Mouse (Mus musculus) midbrain, postnatal 0 days (tissue): Measurements from ENCODE around the gene Jph4. TPM values are rescaled to one million over a fixed set of nuclear protein-coding genes. Genes with fewer than 3 reads are reported as not detected.

Experiments
- ATAC-seq: fragments of 200-750 bp; cut with Nextera tagmentation; 2 replicates; pipeline ENCODE4 v1.8.0; 2017; ENCODE audit warnings: moderate number of reproducible peaks, mild to moderate bottlenecking, moderate TSS enrichment, moderate library complexity; ENCODE audit not compliant: low FRiP score
- DNase-seq: peaks from one replicate; pipeline ENCODE4 v3.0.0-alpha.2; 2015; ENCODE audit warnings: low spot score
- H3K27ac ChIP-seq: fragments of 300-500 bp; sonication (generic); 2 replicates; pipeline ENCODE4 v1.5.1; 2014; ENCODE audit warnings: low read depth, mild to moderate bottlenecking, low read length, mixed read lengths
- H3K27me3 ChIP-seq: fragments of 300-500 bp; sonication (generic); 2 replicates; pipeline ENCODE4 v1.6.1; 2014; ENCODE audit warnings: low read length, control low read depth, mixed read lengths; ENCODE audit not compliant: insufficient read depth
- H3K36me3 ChIP-seq: fragments of 300-500 bp; sonication (generic); 2 replicates; pipeline ENCODE4 v1.6.1; 2014; ENCODE audit warnings: low read length, control low read depth, mixed read lengths; ENCODE audit not compliant: insufficient read depth
- H3K4me1 ChIP-seq: fragments of 300-500 bp; sonication (generic); 2 replicates; pipeline ENCODE4 v1.6.1; 2014; ENCODE audit warnings: mild to moderate bottlenecking, control low read depth, antibody characterized with exemption, low read length, mixed read lengths; ENCODE audit not compliant: insufficient read depth
- H3K4me2 ChIP-seq: fragments of 300-500 bp; sonication (generic); 2 replicates; pipeline ENCODE4 v1.6.1; 2014; ENCODE audit warnings: low read depth, mild to moderate bottlenecking, low read length, mixed read lengths; ENCODE audit not compliant: poor library complexity, severe bottlenecking
- H3K4me3 ChIP-seq: fragments of 300-500 bp; sonication (generic); 2 replicates; pipeline ENCODE4 v1.5.1; 2014; ENCODE audit warnings: low read depth, mild to moderate bottlenecking, low read length, moderate library complexity
- H3K9ac ChIP-seq: fragments of 300-500 bp; sonication (generic); replicated peaks from 2 replicates; pipeline ENCODE4 v1.6.1; 2014; ENCODE audit warnings: mild to moderate bottlenecking, low read length, moderate library complexity, mixed read lengths; ENCODE audit not compliant: poor library complexity, severe bottlenecking
- H3K9me3 ChIP-seq: fragments of 300-500 bp; sonication (generic); 2 replicates; pipeline ENCODE4 v1.6.1; 2016; ENCODE audit warnings: low read length, control low read depth
- CTCF ChIP-seq: IDR thresholded peaks from 2 replicates; pipeline ENCODE4 v1.5.1; 2016; ENCODE audit warnings: antibody characterized with exemption, mild to moderate bottlenecking
- WGBS: fragments of 180-500 bp; shearing (Covaris S2); extraction: QIAGEN DNeasy Blood & Tissue Kit; methylation state at CpG from one replicate; pipeline ENCODE4 v1.1.7; 2014; 5-methylcytosine and 5-hydroxymethylcytosine counted together
- polyA plus RNA-seq: library from polyadenylated mRNA; unstranded; fragments of >200 nt; fragmentation: Nextera tagmentation; extraction: Ambion mirVana; gene quantifications from 2 replicates; pipeline ENCODE4 v1.2.1, GENCODE M21; 2015
- total RNA-seq: library from RNA; depleted of rRNA; stranded (reverse); fragments of >200 nt; gene quantifications from 2 replicates; pipeline ENCODE4 v1.2.3, GENCODE M21; 2014

The Jph4 gene
- total and polyA plus RNA-seq, 2 experiments from 2014 or later, result 45.1 to 182 TPM

- H3K4me1 ChIP-seq, result peaks cover 14% of the 10 kb centered on the region
- 91% methylated on average over 12 of the region's 12 CpGs for WGBS
- DNase-seq, result no peak
- H3K4me3 ChIP-seq, result no peak overlapping the region
- H3K4me2 ChIP-seq, result no peak overlapping the region
- no peaks in the 10 kb centered on the region for H3K27me3 ChIP-seq
- no peak overlapping the region for H3K9ac ChIP-seq
- ATAC-seq, result no peak
- H3K36me3 ChIP-seq, result no peaks in the 10 kb centered on the region
- H3K9me3 ChIP-seq, result no peaks in the 10 kb centered on the region
- no peak overlapping the region for H3K27ac ChIP-seq
- TF ChIP-seq CTCF, result no peak
Observed at GRCm38 (mm10) chr14:55146829-55147401, 30.2 kb upstream of the Jph4 start.

GRCm38 (mm10) chr14:55146324-55146723 lies 29.6 kb upstream of the Jph4 start:
- 93% methylated on average over 1 of the region's 1 CpGs for WGBS
- Histone ChIP-seq H3K4me3 (no peak overlapping the region), H3K36me3 (no peaks in the 10 kb centered on the region), H3K27ac (no peak overlapping the region), H3K4me2 (no peak overlapping the region), H3K9ac (no peak overlapping the region), H3K27me3 (no peaks in the 10 kb centered on the region), H3K9me3 (no peaks in the 10 kb centered on the region), H3K4me1 (peaks cover 14% of the 10 kb centered on the region)
- ATAC-seq, result no peak
- no peak for DNase-seq
- no peak for TF ChIP-seq CTCF

- H3K4me3 ChIP-seq, result no peak overlapping the region
- 40% methylated on average over 7 of the region's 7 CpGs for WGBS
- no peak overlapping the region for H3K4me2 ChIP-seq
- no peak overlapping the region for H3K27ac ChIP-seq
- DNase-seq (no peak), ATAC-seq (no peak)
- no peaks in the 10 kb centered on the region for H3K27me3 ChIP-seq
- no peaks in the 10 kb centered on the region for H3K36me3 ChIP-seq
- no peak for TF ChIP-seq CTCF
- H3K9ac ChIP-seq, result no peak overlapping the region
- H3K9me3 ChIP-seq, result no peaks in the 10 kb centered on the region
- no peaks in the 10 kb centered on the region for H3K4me1 ChIP-seq
Observed at GRCm38 (mm10) chr14:55139313-55139712, 22.6 kb upstream of the Jph4 start.

- no peak for ATAC-seq
- 62% methylated on average over 8 of the region's 8 CpGs for WGBS
- no peaks in the 10 kb centered on the region for H3K9me3 ChIP-seq
- no peak overlapping the region for H3K4me2 ChIP-seq
- no peak overlapping the region for H3K4me3 ChIP-seq
- no peak for TF ChIP-seq CTCF
- no peak overlapping the region for H3K9ac ChIP-seq
- no peaks in the 10 kb centered on the region for H3K27me3 ChIP-seq
- no peak for DNase-seq
- no peak overlapping the region for H3K27ac ChIP-seq
- H3K4me1 ChIP-seq, result no peaks in the 10 kb centered on the region
- no peaks in the 10 kb centered on the region for H3K36me3 ChIP-seq
Observed at GRCm38 (mm10) chr14:55135676-55136075, 18.9 kb upstream of the Jph4 start.

GRCm38 (mm10) chr14:55126521-55126920 lies 9.8 kb upstream of the Jph4 start:
- 54% methylated on average over 7 of the region's 7 CpGs for WGBS
- no peak for DNase-seq
- no peak overlapping the region for H3K4me2 ChIP-seq

GRCm38 (mm10) chr14:55125711-55126110 lies 9.0 kb upstream of the Jph4 start:
- Histone ChIP-seq H3K9me3 (no peaks in the 10 kb centered on the region), H3K36me3 (no peaks in the 10 kb centered on the region), H3K27ac (no peak overlapping the region), H3K9ac (no peak overlapping the region), H3K4me2 (no peak overlapping the region), H3K27me3 (no peaks in the 10 kb centered on the region), H3K4me3 (no peak overlapping the region), H3K4me1 (peaks cover 9% of the 10 kb centered on the region; the same call in 1 of the 2 replicates)
- TF ChIP-seq CTCF, result no peak
- ATAC-seq (no peak), DNase-seq (no peak)
- 79% methylated on average over 5 of the region's 5 CpGs for WGBS

More at GRCm38 (mm10) chr14:55126521-55126920, 9.8 kb upstream of the Jph4 start:
- H3K4me3 ChIP-seq, result no peak overlapping the region
- H3K27ac ChIP-seq, result no peak overlapping the region
- H3K9me3 ChIP-seq, result no peaks in the 10 kb centered on the region
- no peak for TF ChIP-seq CTCF
- H3K36me3 ChIP-seq, result no peaks in the 10 kb centered on the region
- H3K4me1 ChIP-seq, result peaks cover 9% of the 10 kb centered on the region; the same call in 1 of the 2 replicates
- H3K9ac ChIP-seq, result no peak overlapping the region
- no peaks in the 10 kb centered on the region for H3K27me3 ChIP-seq
- ATAC-seq, result no peak
